ENCODE assay signal across 8 mouse cellular contexts in the genomic region with DNA sequence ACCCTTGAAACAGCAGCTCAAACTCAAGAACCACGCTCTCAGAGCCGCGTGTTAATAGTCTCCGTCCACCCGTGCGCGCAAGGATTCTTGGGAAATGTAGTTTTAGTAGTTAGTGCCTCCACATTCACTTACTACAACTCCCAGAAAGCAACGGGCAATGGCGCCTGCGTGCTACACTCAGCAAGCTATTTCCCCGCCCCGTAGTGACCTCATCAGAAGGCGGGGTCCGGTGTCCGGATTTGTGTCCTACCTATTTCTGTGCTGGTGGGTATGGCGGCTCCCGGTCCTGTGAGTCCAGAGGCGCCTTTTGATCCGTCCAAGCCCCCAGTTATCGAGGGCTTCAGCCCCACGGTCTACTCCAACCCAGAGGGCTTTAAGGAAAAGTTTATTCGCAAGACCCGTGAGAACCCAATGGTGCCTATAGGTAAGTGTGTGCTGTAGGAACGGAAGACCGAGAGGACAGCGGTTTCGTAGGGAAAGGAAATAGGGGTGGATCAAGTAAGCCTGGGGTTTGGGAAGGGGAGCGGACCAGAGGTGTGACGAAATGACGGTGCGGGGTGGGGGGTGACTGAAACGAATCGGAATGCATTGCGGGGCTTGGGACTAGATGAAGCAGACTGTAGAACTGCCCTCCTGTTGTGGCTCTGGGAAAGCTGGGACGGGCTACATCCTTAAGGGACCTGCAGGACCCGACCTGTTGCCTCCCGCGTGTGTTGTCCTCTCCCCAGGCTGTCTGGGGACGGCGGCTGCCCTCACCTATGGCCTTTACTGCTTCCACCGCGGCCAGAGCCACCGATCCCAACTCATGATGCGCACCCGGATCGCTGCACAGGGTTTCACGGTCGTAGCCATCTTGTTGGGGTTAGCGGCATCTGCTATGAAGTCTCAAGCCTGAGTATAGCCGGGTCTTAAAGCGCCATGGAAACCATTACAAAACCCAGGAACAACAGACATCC. TPM values are rescaled to one million over a fixed set of nuclear protein-coding genes. Genes with fewer than 3 reads are reported as not detected.
DNase-seq lines count a peak whose midpoint lies in the region; ATAC-seq and TF ChIP-seq lines count a peak whose summit lies in the region.

Nop16 (minus strand) TSS at position 95 of the 956 bp plus-strand sequence.
Higd2a (plus strand) TSS at position 212 of the 956 bp plus-strand sequence.

- peaks cover 10% of the 10 kb centered on the region for H3K4me1 ChIP-seq in embryonic facial prominence, embryonic 14.5 days (ENCODE audit: control insufficient read depth, insufficient read depth, low read length)
- H3K4me1 ChIP-seq in heart, adult 2 months (ENCODE audit: control insufficient read depth, insufficient read depth, low read length): peaks cover 4% of the 10 kb centered on the region
- peaks cover 23% of the 10 kb centered on the region for H3K4me1 ChIP-seq in limb, embryonic 13.5 days
- peaks cover 22% of the 10 kb centered on the region for H3K4me1 ChIP-seq in midbrain, embryonic 16.5 days (ENCODE audit: control insufficient read depth, insufficient read depth, low read length)

- peak; percentile 97 for ATAC-seq in embryonic facial prominence, embryonic 14.5 days (ENCODE audit: low read depth)
- peak; percentile 99 for ATAC-seq in limb, embryonic 13.5 days (ENCODE audit: low FRiP score, low read depth)
- ATAC-seq in midbrain, embryonic 16.5 days: peak; percentile 97

- TF ChIP-seq POLR2A in heart, adult 2 months (IDR thresholded peaks at IDR 0.05; ENCODE audit: insufficient read depth, low read depth, low read length): peak; percentile 93

- H3K9me3 ChIP-seq in embryonic facial prominence, embryonic 14.5 days (ENCODE audit: control insufficient read depth, low read length): no peaks in the 10 kb centered on the region
- H3K9me3 ChIP-seq in limb, embryonic 13.5 days: no peaks in the 10 kb centered on the region
- no peaks in the 10 kb centered on the region for H3K9me3 ChIP-seq in midbrain, embryonic 16.5 days (replicated peaks; ENCODE audit: control insufficient read depth, low read length, poor library complexity, severe bottlenecking)

- no peaks in the 10 kb centered on the region for H3K27me3 ChIP-seq in embryonic facial prominence, embryonic 14.5 days (replicated peaks; ENCODE audit: control insufficient read depth, insufficient read depth, low read length)
- H3K27me3 ChIP-seq in heart, adult 2 months (ENCODE audit: control insufficient read depth, insufficient read depth, low read length): no peaks in the 10 kb centered on the region
- H3K27me3 ChIP-seq in limb, embryonic 13.5 days: no peaks in the 10 kb centered on the region
- no peaks in the 10 kb centered on the region for H3K27me3 ChIP-seq in midbrain, embryonic 16.5 days (ENCODE audit: control insufficient read depth, insufficient read depth, low read depth, low read length)

- WGBS in embryonic facial prominence, embryonic 14.5 days: under 1% methylated on average over 51 of the region's 51 CpGs
- under 1% methylated on average over 51 of the region's 51 CpGs for WGBS in heart, adult 2 months
- WGBS in limb, embryonic 13.5 days: under 1% methylated on average over 51 of the region's 51 CpGs
- WGBS in midbrain, embryonic 16.5 days: under 1% methylated on average over 51 of the region's 51 CpGs

- H3K27ac ChIP-seq in embryonic facial prominence, embryonic 14.5 days (replicated peaks; ENCODE audit: low read depth, low read length): peak within 1 kb of the TSS; percentile 85
- H3K27ac ChIP-seq in heart, adult 2 months: peak within 1 kb of the TSS; percentile 94
- H3K27ac ChIP-seq in limb, embryonic 13.5 days: peak within 1 kb of the TSS; percentile 90
- peak within 1 kb of the TSS; percentile 93 for H3K27ac ChIP-seq in midbrain, embryonic 16.5 days (ENCODE audit: low read length)

- H3K36me3 ChIP-seq in embryonic facial prominence, embryonic 14.5 days (ENCODE audit: control insufficient read depth, insufficient read depth, low read length): peaks cover 46% of the 10 kb centered on the region
- no peaks in the 10 kb centered on the region for H3K36me3 ChIP-seq in heart, adult 2 months (ENCODE audit: control insufficient read depth, insufficient read depth, low read length)
- peaks cover 49% of the 10 kb centered on the region for H3K36me3 ChIP-seq in limb, embryonic 13.5 days
- H3K36me3 ChIP-seq in midbrain, embryonic 16.5 days (ENCODE audit: control insufficient read depth, insufficient read depth, low read length): peaks cover under 1% of the 10 kb centered on the region

- H3K79me2 ChIP-seq in heart, adult 2 months (replicated peaks; ENCODE audit: control insufficient read depth, insufficient read depth, low read length): peaks cover 1% of the 10 kb centered on the region; the same call in 1 of the 2 replicates

- H3K4me2 ChIP-seq in embryonic facial prominence, embryonic 14.5 days (ENCODE audit: low read depth, low read length): peak within 1 kb of the TSS; percentile 82
- H3K4me2 ChIP-seq in limb, embryonic 13.5 days (replicated peaks): peak within 1 kb of the TSS; percentile 70
- peak within 1 kb of the TSS; percentile 66 for H3K4me2 ChIP-seq in midbrain, embryonic 16.5 days (ENCODE audit: low read length)

- TF ChIP-seq CTCF in heart, adult 2 months (IDR thresholded peaks at IDR 0.05): no peak

- H3K4me3 ChIP-seq in embryonic facial prominence, embryonic 14.5 days (ENCODE audit: low read depth, low read length): peak within 1 kb of the TSS; percentile 67
- H3K4me3 ChIP-seq in heart, adult 2 months: peak within 1 kb of the TSS; percentile 65
- H3K4me3 ChIP-seq in limb, embryonic 13.5 days: peak within 1 kb of the TSS; percentile 93
- peak within 1 kb of the TSS; percentile 85 for H3K4me3 ChIP-seq in midbrain, embryonic 16.5 days (ENCODE audit: low read depth, low read length)

- TF ChIP-seq EP300 in heart, adult 2 months (IDR thresholded peaks at IDR 0.05; ENCODE audit: insufficient read depth, low read depth, low read length): no peak

- peak; percentile 99 for DNase-seq in 3T3-L1 (ENCODE audit: low read depth, low spot score)
- peak; percentile 76 to 94 for DNase-seq in adrenal gland, postnatal 4 days (ENCODE audit: low spot score in 2 of 2)
- peak; percentile 100 for DNase-seq in embryonic facial prominence, embryonic 14.5 days (ENCODE audit: low spot score)
- peak; percentile 95 to 97 for DNase-seq in heart, adult 2 months
- DNase-seq in kidney, adult 8-10 months: peak; percentile 99
- DNase-seq in spleen, postnatal 10 days (ENCODE audit: low spot score in 2 of 2): peak; percentile 90 to 97

- intact Hi-C loops in heart, adult 2 months (cut with DNase I): loop anchor here (1.0 to 2.0 kb wide), 4 partner anchors 15 to 31 kb away; partner anchors contain the start of genes 4833439L19Rik, Arl10, Cltb and Faf2

- peak within 1 kb of the TSS; percentile 77 for H3K9ac ChIP-seq in embryonic facial prominence, embryonic 14.5 days (ENCODE audit: low read depth, low read length)
- H3K9ac ChIP-seq in heart, adult 2 months (ENCODE audit: low read depth, low read length): peak within 1 kb of the TSS; percentile 94
- peak within 1 kb of the TSS; percentile 91 for H3K9ac ChIP-seq in limb, embryonic 13.5 days
- H3K9ac ChIP-seq in midbrain, embryonic 16.5 days (ENCODE audit: low read depth, low read length): peak within 1 kb of the TSS; percentile 92

RNA-seq across cellular contexts. Expression of gene Nop16, which starts in this region (rescaled TPM):
- 10 to 100 TPM; 40.0 to 41.7 TPM for total RNA-seq in adrenal gland, postnatal 4 days (2021)
- polyA plus RNA-seq in embryonic facial prominence, embryonic 14.5 days (2014; fragmentation: Nextera tagmentation; extraction: Ambion mirVana): 42.7 and 51.6 TPM in 2 replicates
- 10 to 100 TPM; 16.5 to 17.1 TPM for total RNA-seq in heart, adult 2 months (2021)
- 5.9 and 10.0 TPM in 2 replicates for polyA plus RNA-seq in heart, adult 2 months (2012; rRNA removed)
- 91.5 and 91.9 TPM in 2 replicates for polyA plus RNA-seq in limb, embryonic 13.5 days (2015; fragmentation: Nextera tagmentation; extraction: Ambion mirVana)
- polyA plus RNA-seq in midbrain, embryonic 16.5 days (2015; fragmentation: Nextera tagmentation; extraction: Ambion mirVana): 61.7 and 68.0 TPM in 2 replicates

RNA-seq across cellular contexts. Expression of gene Higd2a, which starts in this region (rescaled TPM):
- 100 to 1,000 TPM; 193 to 204 TPM for total RNA-seq in adrenal gland, postnatal 4 days (2021)
- 163 and 165 TPM in 2 replicates for polyA plus RNA-seq in embryonic facial prominence, embryonic 14.5 days (2014; fragmentation: Nextera tagmentation; extraction: Ambion mirVana)
- 100 to 1,000 TPM; 169 to 189 TPM for total RNA-seq in heart, adult 2 months (2021)
- 189 and 270 TPM in 2 replicates for polyA plus RNA-seq in heart, adult 2 months (2012; rRNA removed)
- 165 and 168 TPM in 2 replicates for polyA plus RNA-seq in limb, embryonic 13.5 days (2015; fragmentation: Nextera tagmentation; extraction: Ambion mirVana)
- polyA plus RNA-seq in midbrain, embryonic 16.5 days (2015; fragmentation: Nextera tagmentation; extraction: Ambion mirVana): 225 and 240 TPM in 2 replicates

Comparison
In these comparisons a context has a peak if more than half of its experiments do, and no peak if none do; other contexts are left out.
1. Peak in every context shown above with its lines: DNase-seq, ATAC-seq, H3K4me3 ChIP-seq and H3K27ac ChIP-seq.